Mouse (Mus musculus) ES-E14 (cell line): Measurements from ENCODE around the gene Ipcef1. TPM values are rescaled to one million over a fixed set of nuclear protein-coding genes. Genes with fewer than 3 reads are reported as not detected.

Experiments used
- DNase-seq: peaks from one replicate; pipeline ENCODE4 v3.0.0-alpha.2; 2013; ENCODE audit warnings: low read depth, low spot score
- H3K27ac ChIP-seq: 2 replicates; pipeline ENCODE4 v1.5.1; 2012; ENCODE audit warnings: low read depth, mild to moderate bottlenecking, low read length, moderate library complexity, mixed read lengths; ENCODE audit not compliant: poor library complexity, insufficient read depth, severe bottlenecking
- H3K36me3 ChIP-seq: 2 replicates; pipeline ENCODE4 v1.6.1; 2012; ENCODE audit warnings: mild to moderate bottlenecking, low read length, moderate library complexity, mixed read lengths; ENCODE audit not compliant: control insufficient read depth, poor library complexity, insufficient read depth, severe bottlenecking
- H3K4me1 ChIP-seq, 2 experiments: fragments of 150-350 bp in 1 of 2; sonication (generic) in 1 of 2; 2 replicates each; pipeline ENCODE4 v1.6.1; 2012; ENCODE audit warnings: low read length in 2 of 2, mild to moderate bottlenecking in 1 of 2, mixed read lengths in 1 of 2; ENCODE audit not compliant: control insufficient read depth in 2 of 2, insufficient read depth in 2 of 2, poor library complexity in 1 of 2
- H3K4me3 ChIP-seq, 2 experiments: fragments of 150-350 bp in 1 of 2; sonication (generic) in 1 of 2; 2 replicates each; pipeline ENCODE4 v1.5.1; 2012; ENCODE audit warnings: low read length in 2 of 2, low read depth in 1 of 2, mild to moderate bottlenecking in 1 of 2, mixed read lengths in 1 of 2; ENCODE audit not compliant: insufficient read depth in 1 of 2, poor library complexity in 1 of 2, severe bottlenecking in 1 of 2
- H3K9ac ChIP-seq: 2 replicates; pipeline ENCODE4 v1.6.1; 2012; ENCODE audit warnings: low read depth, mild to moderate bottlenecking, low read length, mixed read lengths; ENCODE audit not compliant: poor library complexity, insufficient read depth, severe bottlenecking
- H3K9me3 ChIP-seq: fragments of 150-350 bp; sonication (generic); 2 replicates; pipeline ENCODE4 v1.6.1; 2012; ENCODE audit warnings: low read depth, mild to moderate bottlenecking, low read length; ENCODE audit not compliant: control insufficient read depth, insufficient read depth
- CHD2 ChIP-seq: IDR thresholded peaks from 2 replicates; pipeline ENCODE4 v1.6.1; 2014; ENCODE audit warnings: mild to moderate bottlenecking, low read depth, low read length, inconsistent platforms
- HCFC1 ChIP-seq: IDR thresholded peaks from 2 replicates; pipeline ENCODE4 v1.6.1; 2012; ENCODE audit warnings: low read length, inconsistent platforms, borderline replicate concordance; ENCODE audit not compliant: insufficient read depth
- MAFK ChIP-seq: IDR thresholded peaks from 2 replicates; pipeline ENCODE4 v1.6.1; 2014; ENCODE audit warnings: mild to moderate bottlenecking, low read depth, low read length, inconsistent platforms; ENCODE audit not compliant: insufficient read depth
- ZC3H11A ChIP-seq: IDR thresholded peaks from 2 replicates; pipeline ENCODE4 v1.6.1; 2012; ENCODE audit warnings: low read depth, mild to moderate bottlenecking, inconsistent platforms, low read length, borderline replicate concordance
- ZNF384 ChIP-seq: IDR thresholded peaks from 2 replicates; pipeline ENCODE4 v1.6.1; 2012; ENCODE audit warnings: low read depth, low read length, inconsistent platforms
- in situ Hi-C, 2 experiments: fragments of 600-800 bp; cut with MboI; formaldehyde crosslinking; loops; one replicate each; pipeline ENCODE4 v1.15.1; 2025; ENCODE audit warnings: low sequenced_read_pairs in 2 of 2, inconsistent platforms in 1 of 2; ENCODE audit not compliant: unreplicated experiment in 2 of 2
- total RNA-seq: library from RNA; depleted of rRNA; stranded (reverse); fragments of 300-350 nt; gene quantifications from 2 replicates; pipeline ENCODE4 v1.2.3, GENCODE M21; 2012; rRNA removed

Ipcef1 gene
- 0.13 TPM in 1 of 2 replicates, not detected in the other for total RNA-seq

DNA sequence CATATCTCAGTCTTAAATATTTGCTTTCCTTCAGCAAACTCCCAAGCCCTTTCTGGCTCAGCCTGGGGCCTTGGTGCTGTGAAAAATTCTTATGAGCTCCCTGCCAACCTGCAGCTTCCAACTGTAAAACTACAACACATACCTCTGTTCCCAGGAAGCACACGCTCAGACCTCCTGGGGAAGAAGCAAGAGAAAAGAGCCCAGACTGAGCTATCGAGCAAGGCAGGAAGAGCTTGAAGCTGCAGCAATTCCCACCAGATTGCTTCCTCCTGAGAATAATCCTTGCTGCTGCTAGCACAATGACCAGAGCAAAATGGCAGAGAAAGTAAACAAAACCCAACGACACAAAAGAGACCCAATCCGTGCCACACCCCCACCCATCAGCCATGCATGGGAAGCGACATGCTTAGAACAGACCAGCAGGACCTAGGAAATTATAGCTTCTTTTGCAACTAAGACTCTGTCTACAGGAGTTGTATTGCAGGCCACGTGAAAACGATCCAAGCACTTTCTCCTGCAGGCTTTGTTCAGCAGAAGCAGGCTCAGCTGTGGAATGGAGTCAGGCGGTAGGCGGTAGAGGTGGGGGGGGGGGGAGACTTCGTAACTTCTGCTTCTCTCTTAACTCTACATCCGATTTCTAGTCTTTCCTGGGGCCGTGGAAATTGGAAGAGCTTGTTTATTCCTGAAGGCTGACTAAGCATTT lies at the start of gene Ipcef1:
Gene Ipcef1 (minus strand): TSS at position 164 of the 703 bp plus-strand sequence.
- in situ Hi-C loops = no loop called here
- TF ChIP-seq CHD2 (no peak), ZNF384 (no peak), ZC3H11A (no peak), HCFC1 (no peak), MAFK (no peak)
- peak; percentile 20 for DNase-seq
- Histone ChIP-seq H3K4me1 (no peaks in the 10 kb centered on the region), H3K36me3 (no peaks in the 10 kb centered on the region), H3K9me3 (no peaks in the 10 kb centered on the region), H3K27ac (no peak within 1 kb of the TSS), H3K4me3 (no peak within 1 kb of the TSS), H3K9ac (no peak within 1 kb of the TSS)

GRCm38 (mm10) chr10:7077971-7078370 lies 25.7 kb upstream of the Ipcef1 start:
- DNase-seq = no peak
- TF ChIP-seq CHD2 = no peak
- H3K4me3 ChIP-seq = no peak overlapping the region

DNA sequence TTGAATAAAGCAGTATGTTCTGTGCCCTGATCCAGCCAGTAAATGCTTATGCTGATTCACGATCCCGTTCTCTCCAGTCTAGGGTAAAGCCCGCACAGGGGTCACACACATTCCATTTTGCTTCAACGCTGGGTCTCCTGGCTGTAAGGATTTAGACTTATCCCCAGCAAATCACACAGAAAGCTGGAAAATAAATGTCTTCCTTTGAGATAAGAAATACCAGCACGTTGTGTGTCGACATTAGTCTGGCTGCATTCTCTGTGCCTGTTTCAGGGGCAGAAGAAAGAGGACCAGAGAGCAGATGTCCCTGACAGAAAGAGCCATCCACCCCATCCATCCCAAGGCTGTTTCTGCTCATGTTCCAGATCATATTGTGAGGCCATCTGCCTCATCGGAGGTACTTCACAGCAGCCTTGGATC lies 25.1 kb upstream of the Ipcef1 start:
- no peak overlapping the region for H3K9ac ChIP-seq
- no peak for DNase-seq
- TF ChIP-seq CHD2 = no peak
- no peak for TF ChIP-seq MAFK
- TF ChIP-seq HCFC1 = no peak
- TF ChIP-seq ZC3H11A = no peak
- TF ChIP-seq ZNF384 = no peak
- no peak overlapping the region for H3K27ac ChIP-seq
- no peaks in the 10 kb centered on the region for H3K36me3 ChIP-seq
- no peak overlapping the region for H3K4me3 ChIP-seq
- no peaks in the 10 kb centered on the region for H3K9me3 ChIP-seq
- no peaks in the 10 kb centered on the region for H3K4me1 ChIP-seq
- in situ Hi-C loops = no loop called here

More at GRCm38 (mm10) chr10:7077971-7078370, 25.7 kb upstream of the Ipcef1 start:
- no peaks in the 10 kb centered on the region for H3K9me3 ChIP-seq
- in situ Hi-C loops = no loop called here
- H3K36me3 ChIP-seq = no peaks in the 10 kb centered on the region
- H3K27ac ChIP-seq = no peak overlapping the region
- H3K9ac ChIP-seq = no peak overlapping the region
- no peaks in the 10 kb centered on the region for H3K4me1 ChIP-seq

DNA sequence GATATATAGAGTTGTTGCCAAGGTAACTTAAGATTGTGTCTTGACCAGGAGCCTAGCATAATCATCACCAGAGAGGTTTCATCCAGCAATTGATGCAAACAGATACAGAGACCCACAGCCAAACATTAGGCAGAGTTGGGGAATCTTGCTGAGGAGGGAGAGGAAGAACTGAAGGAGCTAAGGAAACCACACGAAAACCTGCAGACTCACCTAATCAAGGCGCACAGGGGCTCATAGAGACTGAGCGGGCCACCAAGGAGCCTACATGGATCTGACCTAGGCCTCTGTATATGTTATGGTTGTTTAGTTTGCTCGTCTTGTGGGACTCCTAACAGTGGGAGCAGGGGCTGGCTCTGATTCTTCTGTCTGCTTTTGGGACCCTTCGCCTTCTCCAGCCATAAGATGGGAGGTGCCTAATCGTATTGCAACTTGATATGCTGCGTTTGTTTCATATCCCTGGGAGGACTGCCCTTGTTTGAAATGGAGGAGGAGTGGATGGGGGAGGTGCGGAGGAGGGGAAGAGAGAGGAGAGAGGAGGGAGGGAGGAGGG lies 24.5 kb upstream of the Ipcef1 start:
- DNase-seq = no peak
- H3K9ac ChIP-seq = no peak overlapping the region

More for the DNA sequence above, 24.5 kb upstream of the Ipcef1 start:
- H3K9me3 ChIP-seq = no peaks in the 10 kb centered on the region
- in situ Hi-C loops = no loop called here
- no peak overlapping the region for H3K27ac ChIP-seq
- no peaks in the 10 kb centered on the region for H3K4me1 ChIP-seq
- no peaks in the 10 kb centered on the region for H3K36me3 ChIP-seq
- H3K4me3 ChIP-seq = peak overlapping the region in 1 of 2 experiments; percentile 16; a peak in 1 of 4 replicates
- TF ChIP-seq ZC3H11A (no peak), MAFK (no peak), CHD2 (no peak), HCFC1 (no peak), ZNF384 (no peak)
